Mouse (Mus musculus) adrenal gland, adult 10 weeks (tissue): Measurements from ENCODE around the gene Ubap1l. TPM values are rescaled to one million over a fixed set of nuclear protein-coding genes. Genes with fewer than 3 reads are reported as not detected.

ENCODE experiments used
- polyA plus RNA-seq: library from polyadenylated mRNA; stranded (reverse); fragments of 350-450 nt; fragmentation: Illumina TruSeq; extraction: RNeasy Lipid Tissue Mini Kit (QIAGEN cat#74804); gene quantifications from one replicate; pipeline ENCODE4 v1.2.3, GENCODE M21; 2014; ENCODE audit warnings: low read depth, low replicate concordance

Gene Ubap1l
- 1.2 TPM for polyA plus RNA-seq

GRCm38 (mm10) chr9:65360641-65361448, at the start of gene Ubap1l:
Gene Ubap1l (plus strand): TSS chr9:65361041.

GRCm38 (mm10) chr9:65345854-65346475, 14.9 kb upstream of the Ubap1l start, which contains the start of gene Pdcd7:
Gene Pdcd7 (plus strand): TSS chr9:65346104.

GRCm38 (mm10) chr9:65391613-65391964, 30.7 kb downstream of the Ubap1l start, which contains the start of gene Kbtbd13:
Gene Kbtbd13 (minus strand): TSS chr9:65391652.

GRCm38 (mm10) chr9:65398279-65398678, 37.4 kb downstream of the Ubap1l start, which contains the start of gene Rasl12:
Gene Rasl12 (plus strand): TSS chr9:65398506.

GRCm38 (mm10) chr9:65422760-65423501, 62.1 kb downstream of the Ubap1l start, which contains the start of gene Slc51b:
Gene Slc51b (minus strand): TSS chr9:65422955.

Other genes starting within 250 kb of the Ubap1l start
- gene Igdcc3, start 219.9 kb upstream of the Ubap1l start, polyA plus RNA-seq = not detected
- gene Parp16, start 165.7 kb upstream of the Ubap1l start, polyA plus RNA-seq = 11.4 TPM
- 2.6 TPM for gene Cilp, start 95.9 kb upstream of the Ubap1l start, polyA plus RNA-seq
- 179 TPM for gene Clpx, start 66.8 kb upstream of the Ubap1l start, polyA plus RNA-seq
- gene Pdcd7, start 14.9 kb upstream of the Ubap1l start, polyA plus RNA-seq = 10.5 TPM
- 0.29 TPM for gene Kbtbd13, start 30.6 kb downstream of the Ubap1l start, polyA plus RNA-seq
- 3.7 TPM for gene Rasl12, start 37.5 kb downstream of the Ubap1l start, polyA plus RNA-seq
- not detected for gene Slc51b, start 61.9 kb downstream of the Ubap1l start, polyA plus RNA-seq
- gene Mtfmt, start 74.7 kb downstream of the Ubap1l start, polyA plus RNA-seq = 13.8 TPM
- gene Spg21, start 99.9 kb downstream of the Ubap1l start, polyA plus RNA-seq = 137 TPM
- gene Ankdd1a, start 159.2 kb downstream of the Ubap1l start, polyA plus RNA-seq = not detected
- gene Plekho2, start 219.0 kb downstream of the Ubap1l start, polyA plus RNA-seq = 5.0 TPM
- gene Pif1, start 226.1 kb downstream of the Ubap1l start, polyA plus RNA-seq = not detected